Mouse (Mus musculus) spleen, adult 12 weeks (tissue): ENCODE data around the gene Tshz2.

Experiments used
- DNase-seq: peaks from one replicate; pipeline ENCODE4 v3.0.0; 2022; ENCODE audit warnings: low spot score

Tshz2 gene

GRCm38 (mm10) chr2:170046371-170047145 is 413.7 kb downstream of the Tshz2 start:
- DNase-seq = no peak

GRCm38 (mm10) chr2:170048831-170049230 is 416.0 kb downstream of the Tshz2 start:
- DNase-seq = no peak

DNA sequence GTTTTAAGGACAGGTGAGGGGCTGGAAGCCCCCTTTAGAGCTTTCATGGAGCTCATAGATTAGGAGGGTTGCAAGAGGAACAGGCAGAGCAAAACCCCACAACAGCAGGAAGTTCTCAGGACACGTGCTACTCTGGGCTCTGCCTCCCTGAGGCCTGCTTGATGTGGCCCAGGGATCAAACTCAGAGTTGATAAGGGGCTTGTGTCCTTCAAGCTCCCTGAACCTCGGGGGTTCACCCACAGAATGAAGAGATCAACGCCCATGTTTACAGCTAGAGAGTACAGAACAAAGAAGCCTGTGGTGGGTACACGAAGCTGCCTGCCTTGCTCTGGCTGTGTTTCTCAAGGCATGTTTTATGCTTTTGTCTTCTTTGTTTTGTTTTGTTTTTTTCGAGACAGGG is 417.8 kb downstream of the Tshz2 start:
- DNase-seq = no peak

- no peak for DNase-seq
Observed at GRCm38 (mm10) chr2:170051441-170051840, 418.6 kb downstream of the Tshz2 start.

- no peak for DNase-seq
Observed at GRCm38 (mm10) chr2:170054943-170055342, 422.1 kb downstream of the Tshz2 start.

- peak; percentile 22 for DNase-seq
Observed at GRCm38 (mm10) chr2:170055413-170055812, 422.6 kb downstream of the Tshz2 start.

- DNase-seq = no peak
Observed at GRCm38 (mm10) chr2:170058774-170059173, 426.0 kb downstream of the Tshz2 start.

- peak; percentile 37 for DNase-seq
Observed at GRCm38 (mm10) chr2:170060066-170060465, 427.3 kb downstream of the Tshz2 start.

- no peak for DNase-seq
Observed at GRCm38 (mm10) chr2:170062378-170062777, 429.6 kb downstream of the Tshz2 start.

GRCm38 (mm10) chr2:170069976-170070375 is 437.2 kb downstream of the Tshz2 start:
- no peak for DNase-seq

- DNase-seq = no peak
Observed at GRCm38 (mm10) chr2:170070641-170071241, 437.9 kb downstream of the Tshz2 start.

DNA sequence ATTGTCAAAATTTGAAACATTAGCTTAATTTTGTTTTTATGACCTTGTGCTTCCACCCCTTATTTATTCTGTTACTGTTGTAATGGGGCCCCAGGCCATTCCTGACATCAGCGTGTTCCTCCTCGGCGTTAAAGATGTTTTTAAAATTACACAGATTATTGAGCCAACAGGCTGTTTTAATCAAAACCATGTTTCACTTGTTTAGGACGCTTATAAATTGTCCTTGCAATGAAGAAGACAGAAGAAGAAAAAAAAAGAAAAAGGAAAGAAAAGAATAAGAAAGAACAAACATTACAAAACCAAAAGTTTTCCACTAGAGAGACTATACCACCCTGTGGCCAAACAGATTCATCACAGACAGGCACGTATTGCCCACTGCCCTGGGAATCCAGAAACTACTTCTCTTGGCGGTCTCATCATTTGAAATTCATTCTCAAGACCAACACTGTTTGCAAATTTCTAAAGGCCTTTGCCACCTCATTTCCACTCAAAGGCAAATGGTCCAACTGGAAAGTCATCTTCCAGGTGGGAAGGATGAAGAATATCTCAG is 444.2 kb downstream of the Tshz2 start:
- DNase-seq = no peak

GRCm38 (mm10) chr2:170078041-170078440 is 445.2 kb downstream of the Tshz2 start:
- no peak for DNase-seq

GRCm38 (mm10) chr2:170078442-170079017 is 445.7 kb downstream of the Tshz2 start:
- no peak for DNase-seq

GRCm38 (mm10) chr2:170091563-170092443 is 459.0 kb downstream of the Tshz2 start:
- DNase-seq = no peak

DNA sequence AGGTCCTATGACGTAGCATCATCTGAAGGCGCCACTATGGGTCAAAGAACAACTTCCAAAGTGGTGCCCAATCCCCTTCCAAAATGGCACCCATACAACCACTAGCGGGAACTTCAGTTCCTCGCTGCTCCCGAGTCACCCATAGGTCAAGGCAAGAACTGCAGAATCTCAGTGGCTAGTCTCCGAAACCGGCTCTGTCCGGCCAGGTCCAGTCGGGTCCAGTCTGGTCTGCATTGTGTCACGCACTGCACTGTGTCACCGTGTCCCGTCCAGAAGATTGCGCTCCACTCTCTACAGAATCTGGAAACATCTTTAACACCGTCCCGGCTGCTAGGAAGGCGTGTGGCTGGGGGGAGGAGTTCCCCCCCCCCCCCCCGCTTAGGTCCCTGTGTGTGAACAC is 461.4 kb downstream of the Tshz2 start:
- no peak for DNase-seq

DNA sequence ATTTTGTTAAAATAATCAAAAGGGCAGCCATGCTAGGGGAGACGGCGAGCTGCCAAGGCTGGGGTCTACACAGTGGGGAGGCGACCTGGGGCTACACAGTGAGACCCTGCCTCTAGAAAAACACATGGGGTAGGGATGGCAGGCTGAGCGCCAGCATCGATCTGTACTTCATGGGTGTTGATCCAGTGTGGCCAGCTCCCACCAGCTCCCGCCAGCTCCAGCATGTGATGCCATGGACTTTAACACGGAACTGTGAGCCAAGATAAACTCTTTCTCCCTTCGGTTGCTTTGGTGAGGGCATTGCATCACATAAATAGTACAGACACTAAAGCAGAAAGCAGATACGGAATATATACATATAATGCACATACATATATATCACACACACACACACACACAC is 462.1 kb downstream of the Tshz2 start:
- no peak for DNase-seq

- DNase-seq = peak; percentile 77
Observed at GRCm38 (mm10) chr2:170101132-170101531, 468.3 kb downstream of the Tshz2 start.

GRCm38 (mm10) chr2:170101932-170102331 is 469.1 kb downstream of the Tshz2 start:
- no peak for DNase-seq

DNA sequence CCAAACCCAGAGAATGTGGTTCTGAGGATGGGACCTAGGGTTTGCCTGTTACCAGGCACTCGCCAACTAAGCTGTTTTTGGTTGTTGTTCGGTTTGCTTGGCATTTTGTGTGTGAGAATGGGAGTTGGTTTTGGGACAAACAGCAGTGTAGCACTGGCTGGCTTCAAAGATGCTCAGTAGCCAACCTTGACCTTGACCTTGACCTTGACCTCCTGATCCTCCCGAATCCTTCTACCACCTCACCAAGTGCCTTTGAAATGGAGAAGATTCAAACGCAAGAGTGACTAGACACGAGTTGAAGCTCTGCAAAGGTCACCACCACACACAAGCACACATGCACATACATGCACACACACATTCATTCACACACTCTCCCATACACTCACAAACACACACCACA is 470.5 kb downstream of the Tshz2 start:
- DNase-seq = no peak

DNA sequence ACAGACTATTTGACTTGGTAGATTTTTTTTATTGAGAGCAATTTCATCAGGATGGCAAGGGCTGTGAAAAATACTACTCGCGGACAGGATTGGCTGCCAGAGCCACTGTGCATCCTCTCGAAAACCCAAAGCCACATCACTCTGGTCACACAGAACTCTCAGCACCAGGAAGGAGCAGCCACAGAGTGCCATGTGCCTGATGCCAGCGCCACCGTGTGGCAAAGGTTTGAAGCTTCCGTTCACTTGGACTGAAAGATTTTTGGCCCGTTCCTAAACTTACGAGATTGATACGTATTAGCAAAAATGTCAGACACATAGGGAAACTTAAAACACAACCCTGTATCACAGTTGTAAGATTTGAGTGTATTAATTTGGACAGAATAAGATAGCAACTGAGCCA is 471.0 kb downstream of the Tshz2 start:
- no peak for DNase-seq

DNA sequence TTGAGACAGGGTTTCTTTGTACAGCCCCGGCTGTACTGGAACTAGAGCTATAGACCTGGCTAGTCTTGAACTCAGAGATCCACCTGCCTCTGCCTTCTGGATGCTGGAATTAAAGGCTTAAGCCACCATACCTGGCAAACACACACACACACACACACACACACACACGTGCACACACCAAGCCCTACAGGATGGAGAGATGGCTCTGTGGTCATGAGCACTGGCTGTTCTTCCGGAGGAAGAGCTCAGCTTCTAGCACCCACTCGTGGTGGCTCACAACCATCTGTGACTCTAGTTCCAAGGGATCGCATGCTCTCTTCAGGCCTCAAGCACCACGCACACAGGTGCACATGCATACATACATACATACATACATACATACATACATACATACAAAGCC is 471.6 kb downstream of the Tshz2 start:
- no peak for DNase-seq
